Mouse (Mus musculus) E14TG2a.4 (cell line): ENCODE data around the gene Trappc3.

Source experiments
- CTCF ChIP-seq: conservative IDR thresholded peaks from 2 replicates; pipeline ENCODE4 v1.5.1; 2014; ENCODE audit warnings: low read length
- NANOG ChIP-seq: IDR thresholded peaks from 2 replicates; pipeline ENCODE4 v1.6.1; 2014; ENCODE audit warnings: borderline replicate concordance, low read length, mixed read lengths

DNA sequence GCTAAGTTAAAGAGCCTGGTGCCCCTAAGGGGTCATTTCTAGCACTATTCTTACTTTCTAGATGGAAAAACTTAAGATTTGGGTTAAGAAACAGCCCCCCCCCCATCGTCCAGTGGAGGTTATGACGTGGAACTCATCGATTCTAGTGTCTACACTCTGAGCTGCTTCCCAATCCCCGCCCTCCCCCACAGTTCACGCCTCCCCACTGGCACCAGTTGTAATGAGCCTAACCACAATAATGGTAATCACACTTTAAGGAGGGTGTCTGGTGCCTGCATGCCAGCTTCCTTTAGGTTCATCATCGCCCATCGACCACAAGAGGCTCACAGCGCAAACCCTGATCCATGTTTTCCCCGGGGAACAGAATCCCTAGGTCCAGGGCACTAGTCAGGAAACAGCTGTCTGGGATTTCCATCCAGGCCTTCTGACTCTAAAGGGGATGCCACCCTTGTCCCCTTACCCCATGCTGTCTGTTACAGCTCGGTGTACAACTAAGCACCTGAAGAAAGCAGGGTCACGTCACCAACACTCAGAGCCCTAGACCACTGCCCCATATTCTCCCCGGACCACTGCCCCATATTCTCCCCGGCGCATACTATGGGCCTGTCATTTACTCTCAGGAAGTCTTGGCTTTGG, 8.4 kb upstream of the Trappc3 start:
- TF ChIP-seq CTCF (no peak), NANOG (no peak)
